Mouse (Mus musculus): ENCODE data around the gene Exog. TPM values are rescaled to one million over a fixed set of nuclear protein-coding genes. Genes with fewer than 3 reads are reported as not detected.

Exog gene
- 1.5 and 1.9 TPM in 2 replicates for polyA plus RNA-seq (2012; ENCODE audit: low replicate concordance)

DNA sequence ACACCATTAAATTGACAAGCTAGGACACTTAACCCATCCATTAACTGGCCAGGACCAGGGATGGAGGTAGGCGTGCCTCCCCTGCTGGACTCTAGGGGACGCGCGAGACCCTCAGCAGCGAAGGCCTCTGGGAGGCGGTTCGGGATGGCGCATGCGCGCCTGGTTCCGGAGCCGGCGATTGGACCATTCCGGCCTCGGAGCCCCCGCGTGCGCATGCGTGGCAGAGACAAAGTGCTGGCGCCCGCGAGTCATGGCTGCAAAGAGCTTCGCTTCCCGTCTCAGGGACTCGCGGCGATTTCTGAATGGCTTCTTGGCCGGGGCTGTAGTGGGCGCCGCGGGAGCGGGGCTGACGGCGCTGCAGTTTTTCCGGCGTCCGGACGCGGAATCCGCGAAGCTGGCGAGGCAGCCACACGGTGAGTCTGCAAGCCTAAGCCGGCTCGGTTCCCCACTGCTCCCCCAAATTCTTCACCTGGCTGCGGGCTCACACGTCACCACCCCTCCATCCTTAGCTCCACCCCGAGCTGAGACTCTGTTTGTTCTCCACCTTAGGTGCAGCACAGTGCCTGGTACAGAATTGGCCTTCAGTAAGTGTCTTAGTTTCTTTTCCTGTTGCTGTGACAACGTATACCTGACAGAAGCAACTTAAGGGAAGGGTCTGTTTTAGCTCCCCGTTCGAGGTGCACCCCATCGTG, at the start of gene Exog:
TSS of gene Exog (plus strand) at position 206 of the 692 bp plus-strand sequence.

DNA sequence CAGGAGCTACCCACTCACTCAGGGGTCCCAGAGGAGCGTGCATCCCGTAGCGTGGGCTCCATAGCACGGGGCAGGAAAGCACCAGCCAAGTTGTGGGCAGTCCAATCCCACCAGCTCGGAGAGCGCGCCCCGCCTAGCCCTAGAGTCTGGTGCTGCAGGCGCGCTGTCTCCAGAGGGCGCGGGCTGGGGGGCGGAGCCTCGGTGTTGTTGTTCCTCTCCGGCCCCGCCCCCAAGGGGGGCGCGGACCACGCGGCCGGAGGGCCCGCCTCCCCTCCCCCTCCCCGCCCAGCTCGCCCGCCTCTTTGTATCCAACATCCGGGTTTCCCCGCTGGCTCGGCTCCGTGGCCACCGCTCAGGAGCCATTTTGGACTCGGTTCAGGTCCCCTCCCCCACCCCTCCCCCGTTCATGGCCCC, 42.9 kb upstream of the Exog start, which contains the start of gene Acvr2b:
TSS of gene Acvr2b (plus strand) at position 318 of the 414 bp plus-strand sequence.

Other genes starting within 250 kb of the Exog start
- 0.16 and 0.78 TPM in 2 replicates for gene Slc22a13, start 235.8 kb upstream of the Exog start, polyA plus RNA-seq (2012; ENCODE audit: low replicate concordance)
- 8.9 and 18.4 TPM in 2 replicates for gene Oxsr1, start 122.5 kb upstream of the Exog start, polyA plus RNA-seq (2012; ENCODE audit: low replicate concordance)
- gene Acaa1a, start 105.3 kb upstream of the Exog start, polyA plus RNA-seq (2012; ENCODE audit: low replicate concordance): 46.5 and 124 TPM in 2 replicates
- gene Myd88, start 103.5 kb upstream of the Exog start, polyA plus RNA-seq (2012; ENCODE audit: low replicate concordance): 33.9 and 77.1 TPM in 2 replicates
- 0.54 and 0.95 TPM in 2 replicates for gene Xylb, start 87.6 kb upstream of the Exog start, polyA plus RNA-seq (2012; ENCODE audit: low replicate concordance)
- gene Slc22a14, start 79.4 kb upstream of the Exog start, polyA plus RNA-seq (2012; ENCODE audit: low replicate concordance): not detected in 2 replicates
- gene Acvr2b, start 42.8 kb upstream of the Exog start, polyA plus RNA-seq (2012; ENCODE audit: low replicate concordance): 1.3 and 2.5 TPM in 2 replicates
- 0.04 TPM in 2 replicates for gene Scn5a, start 134.1 kb downstream of the Exog start, polyA plus RNA-seq (2012; ENCODE audit: low replicate concordance)

All from hematopoietic multipotent progenitor cell, adult 10-12 weeks (in vitro differentiated cells).